Mouse (Mus musculus) MEL (cell line): ENCODE data around the gene Wwc1. TPM values are rescaled to one million over a fixed set of nuclear protein-coding genes. Genes with fewer than 3 reads are reported as not detected.

ENCODE experiments used
- DNase-seq: peaks from one replicate; pipeline ENCODE4 v3.0.0; 2011; ENCODE audit warnings: low read depth, low spot score
- H3K27ac ChIP-seq: 2 replicates; pipeline ENCODE4 v1.5.1; 2012; ENCODE audit warnings: low read depth, mild to moderate bottlenecking, control low read depth, low read length, moderate library complexity; ENCODE audit not compliant: control insufficient read depth
- H3K27me3 ChIP-seq, 2 experiments: fragments of 150-350 bp in 1 of 2; sonication (generic) in 1 of 2; 2 replicates each; pipeline ENCODE4 v1.6.1; 2012; ENCODE audit warnings: low read length in 2 of 2, mild to moderate bottlenecking in 2 of 2, improper control_type of control experiment in 1 of 2, moderate library complexity in 1 of 2; ENCODE audit not compliant: insufficient read depth in 2 of 2, control insufficient read depth in 1 of 2
- H3K36me3 ChIP-seq, 2 experiments: 2 replicates each; pipeline ENCODE4 v1.6.1; 2012 to 2014; ENCODE audit warnings: low read length in 2 of 2, improper control_type of control experiment in 1 of 2, inconsistent platforms in 1 of 2, mild to moderate bottlenecking in 1 of 2; ENCODE audit not compliant: insufficient read depth in 2 of 2, control insufficient read depth in 1 of 2
- H3K4me1 ChIP-seq, 2 experiments: fragments of 150-350 bp in 1 of 2; sonication (generic) in 1 of 2; 2 replicates each; pipeline ENCODE4 v1.6.1; 2012; ENCODE audit warnings: low read length in 2 of 2, improper control_type of control experiment in 1 of 2, mild to moderate bottlenecking in 1 of 2; ENCODE audit not compliant: insufficient read depth in 2 of 2, control insufficient read depth in 1 of 2
- H3K4me3 ChIP-seq, 2 experiments: fragments of 150-350 bp in 1 of 2; sonication (generic) in 1 of 2; 2 replicates each; pipeline ENCODE4 v1.5.1; 2012; ENCODE audit warnings: low read depth in 2 of 2, low read length in 2 of 2, mild to moderate bottlenecking in 2 of 2, moderate library complexity in 2 of 2, control low read depth in 1 of 2, improper control_type of control experiment in 1 of 2; ENCODE audit not compliant: control insufficient read depth in 1 of 2, insufficient read depth in 1 of 2
- H3K79me2 ChIP-seq: 2 replicates; pipeline ENCODE4 v1.6.1; 2012; ENCODE audit warnings: mild to moderate bottlenecking, low read length, moderate library complexity; ENCODE audit not compliant: control insufficient read depth, poor library complexity, insufficient read depth
- H3K9ac ChIP-seq: 2 replicates; pipeline ENCODE4 v1.6.1; 2012; ENCODE audit warnings: low read depth, mild to moderate bottlenecking, control low read depth, low read length, moderate library complexity; ENCODE audit not compliant: control insufficient read depth, poor library complexity, severe bottlenecking
- H3K9me3 ChIP-seq: fragments of 150-350 bp; sonication (generic); replicated peaks from 2 replicates; pipeline ENCODE4 v1.6.1; 2012; ENCODE audit warnings: mild to moderate bottlenecking, low read length, improper control_type of control experiment, moderate library complexity; ENCODE audit not compliant: insufficient read depth
- CHD1 ChIP-seq: IDR thresholded peaks from 2 replicates; pipeline ENCODE4 v1.6.1; 2012; ENCODE audit warnings: low read depth, mild to moderate bottlenecking, inconsistent platforms, low read length, improper control_type of control experiment
- CHD2 ChIP-seq: IDR thresholded peaks from 2 replicates; pipeline ENCODE4 v1.6.1; 2011; ENCODE audit warnings: low read length, improper control_type of control experiment
- CTCF ChIP-seq, 3 experiments: IDR thresholded peaks in 2 of 3; conservative IDR thresholded peaks in 1 of 3; 2 replicates each; pipeline ENCODE4 v1.5.1; 2011 to 2012; ENCODE audit warnings: low read length in 3 of 3, low read depth in 2 of 3, mild to moderate bottlenecking in 2 of 3, improper control_type of control experiment in 1 of 3, inconsistent platforms in 1 of 3, mixed read lengths in 1 of 3, moderate library complexity in 1 of 3; ENCODE audit not compliant: control insufficient read depth in 1 of 3, insufficient read depth in 1 of 3, poor library complexity in 1 of 3, severe bottlenecking in 1 of 3
- E2F4 ChIP-seq: IDR thresholded peaks from 2 replicates; pipeline ENCODE4 v1.6.1; 2011; ENCODE audit warnings: low read depth, low read length, improper control_type of control experiment, borderline replicate concordance
- ELF1 ChIP-seq: IDR thresholded peaks from 2 replicates; pipeline ENCODE4 v1.6.1; 2014; ENCODE audit warnings: low read depth, mild to moderate bottlenecking, inconsistent platforms, low read length, improper control_type of control experiment, moderate library complexity
- ETS1 ChIP-seq: IDR thresholded peaks from 2 replicates; pipeline ENCODE4 v1.6.1; 2012; ENCODE audit warnings: low read depth, mild to moderate bottlenecking, inconsistent platforms, low read length, improper control_type of control experiment, moderate library complexity
- GABPA ChIP-seq: IDR thresholded peaks from 2 replicates; pipeline ENCODE4 v1.6.1; 2012; ENCODE audit warnings: low read depth, mild to moderate bottlenecking, inconsistent platforms, low read length, improper control_type of control experiment, moderate library complexity
- GATA1 ChIP-seq: IDR thresholded peaks from 2 replicates; pipeline ENCODE4 v1.6.1; 2011; ENCODE audit warnings: low read depth, low read length, improper control_type of control experiment
- HCFC1 ChIP-seq: IDR thresholded peaks from 2 replicates; pipeline ENCODE4 v1.6.1; 2012; ENCODE audit warnings: low read depth, mild to moderate bottlenecking, inconsistent platforms, low read length, improper control_type of control experiment, moderate library complexity
- JUND ChIP-seq: IDR thresholded peaks from 2 replicates; pipeline ENCODE4 v1.6.1; 2011; ENCODE audit warnings: low read depth, mild to moderate bottlenecking, improper control_type of control experiment, low read length
- KAT2A ChIP-seq: conservative IDR thresholded peaks from 2 replicates; pipeline ENCODE4 v1.6.1; 2012; ENCODE audit warnings: low read depth, low read length, improper control_type of control experiment, inconsistent platforms
- MAFK ChIP-seq: IDR thresholded peaks from 2 replicates; pipeline ENCODE4 v1.6.1; 2011; ENCODE audit warnings: low read depth, mild to moderate bottlenecking, low read length, improper control_type of control experiment, borderline replicate concordance
- MAZ ChIP-seq: IDR thresholded peaks from 2 replicates; pipeline ENCODE4 v1.6.1; 2012; ENCODE audit warnings: low read depth, mild to moderate bottlenecking, inconsistent platforms, low read length, improper control_type of control experiment
- MYC ChIP-seq: IDR thresholded peaks from 2 replicates; pipeline ENCODE4 v1.6.1; 2011; ENCODE audit warnings: low read depth, mild to moderate bottlenecking, low read length, improper control_type of control experiment, moderate library complexity
- NELFE ChIP-seq: IDR thresholded peaks from 2 replicates; pipeline ENCODE4 v1.6.1; 2011; ENCODE audit warnings: low read depth, low read length, improper control_type of control experiment
- NRF1 ChIP-seq: IDR thresholded peaks from 2 replicates; pipeline ENCODE4 v1.6.1; 2014; ENCODE audit warnings: low read depth, mild to moderate bottlenecking, inconsistent platforms, low read length, improper control_type of control experiment, moderate library complexity; ENCODE audit not compliant: poor library complexity, insufficient read depth, severe bottlenecking
- POLR2AphosphoS2 ChIP-seq: IDR thresholded peaks from 2 replicates; pipeline ENCODE4 v1.6.1; 2011; ENCODE audit warnings: low read length, improper control_type of control experiment
- RCOR1 ChIP-seq: IDR thresholded peaks from 2 replicates; pipeline ENCODE4 v1.6.1; 2012; ENCODE audit warnings: low read depth, mild to moderate bottlenecking, inconsistent platforms, low read length, improper control_type of control experiment
- SIN3A ChIP-seq: IDR thresholded peaks from 2 replicates; pipeline ENCODE4 v1.6.1; 2012; ENCODE audit warnings: low read length, improper control_type of control experiment, inconsistent platforms
- SMC3 ChIP-seq: IDR thresholded peaks from 2 replicates; pipeline ENCODE4 v1.6.1; 2011; ENCODE audit warnings: low read depth, low read length, improper control_type of control experiment
- TBP ChIP-seq: IDR thresholded peaks from 2 replicates; pipeline ENCODE4 v1.8.0; 2011; ENCODE audit warnings: low read depth, low read length, improper control_type of control experiment
- TCF12 ChIP-seq: IDR thresholded peaks from 2 replicates; pipeline ENCODE4 v1.6.1; 2014; ENCODE audit warnings: low read depth, mild to moderate bottlenecking, inconsistent platforms, low read length, improper control_type of control experiment, moderate library complexity
- UBTF ChIP-seq: IDR thresholded peaks from 2 replicates; pipeline ENCODE4 v1.6.1; 2012; ENCODE audit warnings: low read depth, mild to moderate bottlenecking, inconsistent platforms, low read length, improper control_type of control experiment, moderate library complexity, borderline replicate concordance; ENCODE audit not compliant: insufficient read depth
- USF1 ChIP-seq: IDR thresholded peaks from 2 replicates; pipeline ENCODE4 v1.6.1; 2014; ENCODE audit warnings: low read depth, mild to moderate bottlenecking, inconsistent platforms, low read length, improper control_type of control experiment, moderate library complexity
- USF2 ChIP-seq, 2 experiments: IDR thresholded peaks; 2 replicates each; pipeline ENCODE4 v1.6.1; 2011 to 2012; ENCODE audit warnings: improper control_type of control experiment in 2 of 2, low read length in 2 of 2, borderline replicate concordance in 1 of 2, inconsistent platforms in 1 of 2, low read depth in 1 of 2, mild to moderate bottlenecking in 1 of 2; ENCODE audit not compliant: insufficient read depth in 1 of 2
- ZC3H11A ChIP-seq: IDR thresholded peaks from 2 replicates; pipeline ENCODE4 v1.6.1; 2012; ENCODE audit warnings: low read depth, mild to moderate bottlenecking, inconsistent platforms, low read length, improper control_type of control experiment
- ZKSCAN1 ChIP-seq: IDR thresholded peaks from 2 replicates; pipeline ENCODE4 v1.6.1; 2012; ENCODE audit warnings: low read depth, mild to moderate bottlenecking, inconsistent platforms, low read length, improper control_type of control experiment, moderate library complexity
- ZMIZ1 ChIP-seq: IDR thresholded peaks from 2 replicates; pipeline ENCODE4 v1.6.1; 2012; ENCODE audit warnings: low read depth, mild to moderate bottlenecking, inconsistent platforms, low read length, improper control_type of control experiment, moderate library complexity
- ZNF384 ChIP-seq: IDR thresholded peaks from 2 replicates; pipeline ENCODE4 v1.6.1; 2012; ENCODE audit warnings: low read depth, mild to moderate bottlenecking, inconsistent platforms, low read length, improper control_type of control experiment
- polyA plus RNA-seq, 2 experiments: library from polyadenylated mRNA; stranded (reverse) in 1 of 2; unstranded in 1 of 2; fragments of >175 nt in 1 of 2; fragments of >200 nt in 1 of 2; gene quantifications; 2 replicates each; pipeline versions ENCODE4 v1.2.1 to v1.2.4; 2012; ENCODE audit warnings: low replicate concordance in 2 of 2, low read depth in 1 of 2; ENCODE audit not compliant: insufficient read length in 2 of 2, insufficient read depth in 1 of 2, missing spikeins in 1 of 2
- total RNA-seq: library from RNA; depleted of rRNA; stranded (reverse); fragments of 300-350 nt; gene quantifications from 2 replicates; pipeline ENCODE4 v1.2.3, GENCODE M21; 2012

Gene Wwc1
- total and polyA plus RNA-seq, 3 experiments, result 0.39 to 0.46 TPM; not detected in 1

GRCm38 (mm10) chr11:35968291-35968690 is 12.0 kb downstream of the Wwc1 start:
- Histone ChIP-seq H3K9ac (no peak overlapping the region), H3K9me3 (no peaks in the 10 kb centered on the region), H3K27me3 (no peaks in the 10 kb centered on the region), H3K27ac (no peak overlapping the region), H3K79me2 (no peaks in the 10 kb centered on the region), H3K36me3 (no peaks in the 10 kb centered on the region), H3K4me1 (no peaks in the 10 kb centered on the region), H3K4me3 (no peak overlapping the region)
- DNase-seq, result no peak
- TF ChIP-seq ZC3H11A (no peak), ZNF384 (no peak), HCFC1 (no peak), ELF1 (no peak), SMC3 (no peak), KAT2A (no peak), POLR2AphosphoS2 (no peak), NRF1 (no peak), CTCF (IDR thresholded peaks at IDR 0.05 in 2 of 3, conservative IDR thresholded peaks at IDR 0.05 in 1 of 3; ENCODE audit: control insufficient read depth in 1 of 3, insufficient read depth in 1 of 3, low read depth in 2 of 3, low read length in 3 of 3, poor library complexity in 1 of 3, severe bottlenecking in 1 of 3) (no peak), ETS1 (no peak), JUND (no peak), E2F4 (no peak), ZKSCAN1 (no peak), USF1 (no peak), ZMIZ1 (no peak)

- DNase-seq, result no peak
- Histone ChIP-seq H3K9me3 (no peaks in the 10 kb centered on the region), H3K4me3 (no peak overlapping the region), H3K4me1 (no peaks in the 10 kb centered on the region), H3K9ac (no peak overlapping the region), H3K27ac (no peak overlapping the region), H3K27me3 (no peaks in the 10 kb centered on the region), H3K79me2 (no peaks in the 10 kb centered on the region), H3K36me3 (no peaks in the 10 kb centered on the region)
- TF ChIP-seq UBTF (no peak), MAFK (no peak), TCF12 (no peak), E2F4 (no peak), TBP (no peak), CHD2 (no peak), GATA1 (no peak), ETS1 (no peak), ZKSCAN1 (no peak), MAZ (no peak), GABPA (no peak), SIN3A (no peak), RCOR1 (no peak), USF1 (no peak), CHD1 (no peak), USF2 (IDR thresholded peaks at IDR 0.05; ENCODE audit: borderline replicate concordance in 1 of 2, insufficient read depth in 1 of 2, low read depth in 1 of 2, low read length in 2 of 2) (no peak), ZMIZ1 (no peak), NELFE (no peak), JUND (no peak), MYC (no peak)
These were observed 16.3 kb downstream of the Wwc1 start for GRCm38 (mm10) chr11:35963981-35964549.
